Mouse (Mus musculus) MEL-GATA-1-ER (cell line): ENCODE results near the gene Eme1.

Source experiments
- DNase-seq: peaks from one replicate; pipeline ENCODE4 v3.0.0-alpha.2; 2012; ENCODE audit warnings: low read depth; ENCODE audit errors: extremely low read depth

The Eme1 gene

GRCm38 (mm10) chr11:94598437-94599120, 55.2 kb downstream of the Eme1 start:
- DNase-seq = no peak

- DNase-seq = no peak
Observed at GRCm38 (mm10) chr11:94597319-94597718, 56.4 kb downstream of the Eme1 start.

- peak; percentile 22 for DNase-seq
Observed at GRCm38 (mm10) chr11:94596311-94596852, 57.4 kb downstream of the Eme1 start.
